Mouse (Mus musculus) thymus, adult 2 months (tissue): ENCODE data around the gene H3f3a.

Experiments used
- CTCF ChIP-seq: fragments of 200-500 bp; IDR thresholded peaks from 2 replicates; pipeline ENCODE4 v1.5.1; 2012; ENCODE audit warnings: mild to moderate bottlenecking, control low read depth, low read length, moderate library complexity, borderline replicate concordance; ENCODE audit not compliant: control insufficient read depth, poor library complexity, insufficient read depth; ENCODE audit errors: extremely low read depth
- POLR2A ChIP-seq: fragments of 200-500 bp; IDR thresholded peaks from 2 replicates; pipeline ENCODE4 v1.6.1; 2012; ENCODE audit warnings: mild to moderate bottlenecking, low read length, control low read depth, moderate library complexity; ENCODE audit not compliant: control insufficient read depth, poor library complexity, insufficient read depth; ENCODE audit errors: extremely low read depth

- no peak for TF ChIP-seq POLR2A
- TF ChIP-seq CTCF = no peak
These were observed 33.5 kb downstream of the H3f3a start for GRCm38 (mm10) chr1:180780291-180780690.
